Mouse (Mus musculus) gastrocnemius, postnatal 36 days (tissue): ENCODE measurements around the gene Slc4a8. TPM values are rescaled to one million over a fixed set of nuclear protein-coding genes. Genes with fewer than 3 reads are reported as not detected.

Experiments
- DNase-seq, 2 experiments: peaks; one replicate each; pipeline ENCODE4 v3.0.0; 2022
- intact Hi-C: fragments of 180-260 bp; cut with DNase I; formaldehyde crosslinking; loops from one replicate; pipeline ENCODE4 v1.15.1; 2025
- long read RNA-seq, 2 experiments: library from polyadenylated mRNA; stranded (forward); transcript quantifications; one replicate each; pipeline ENCODE4 v2.0.0; 2021
- total RNA-seq, 2 experiments: library from RNA; stranded (reverse); gene quantifications; 2 replicates each; pipeline ENCODE4 v1.2.3; 2021

Slc4a8 gene
- total RNA-seq: 1 to 10 TPM; 1.6 to 2.0 TPM
- long read RNA-seq, experiment 1, full-length matches to known transcripts: 1 of 3 reads
- long read RNA-seq, experiment 1, partial matches to known transcripts: 0 of 3 reads
- long read RNA-seq, experiment 1, other reads (novel, unspliced or antisense): 2 of 3 reads
- long read RNA-seq, experiment 2, partial matches to known transcripts: 0 of 1 reads
- long read RNA-seq, experiment 2, other reads (novel, unspliced or antisense): 1 of 1 reads

GRCm38 (mm10) chr15:100761419-100762185 lies at the start of gene Slc4a8:
Gene Slc4a8, plus strand, starts transcription at chr15:100761747.
- DNase-seq: peak; percentile 44 to 71
- intact Hi-C loops: loop anchor here (5.0 to 10.0 kb wide), 2 partner anchors 81 to 343 kb away; no protein-coding TSS in a partner anchor

DNA sequence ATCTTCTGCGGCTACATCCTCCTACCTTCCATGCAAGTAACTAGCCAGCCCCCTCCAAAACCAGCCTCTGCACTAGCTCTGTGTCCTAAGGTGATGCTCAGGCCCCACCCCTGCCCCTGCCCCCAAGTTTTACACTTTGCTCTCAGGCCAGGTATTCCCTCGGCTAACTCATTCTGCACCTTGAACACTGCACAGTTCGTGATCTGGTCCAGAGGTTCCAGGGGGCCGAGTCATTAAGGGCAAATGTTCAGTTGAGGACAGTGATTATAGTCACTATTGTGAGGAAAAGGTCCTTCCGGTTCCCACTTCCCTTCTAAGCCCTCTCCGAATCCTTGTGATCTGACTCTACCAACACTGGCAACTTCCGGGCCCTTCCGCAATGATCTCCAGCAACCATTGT lies 47.1 kb upstream of the Slc4a8 start:
- intact Hi-C loops: no loop called here
- no peak for DNase-seq

DNA sequence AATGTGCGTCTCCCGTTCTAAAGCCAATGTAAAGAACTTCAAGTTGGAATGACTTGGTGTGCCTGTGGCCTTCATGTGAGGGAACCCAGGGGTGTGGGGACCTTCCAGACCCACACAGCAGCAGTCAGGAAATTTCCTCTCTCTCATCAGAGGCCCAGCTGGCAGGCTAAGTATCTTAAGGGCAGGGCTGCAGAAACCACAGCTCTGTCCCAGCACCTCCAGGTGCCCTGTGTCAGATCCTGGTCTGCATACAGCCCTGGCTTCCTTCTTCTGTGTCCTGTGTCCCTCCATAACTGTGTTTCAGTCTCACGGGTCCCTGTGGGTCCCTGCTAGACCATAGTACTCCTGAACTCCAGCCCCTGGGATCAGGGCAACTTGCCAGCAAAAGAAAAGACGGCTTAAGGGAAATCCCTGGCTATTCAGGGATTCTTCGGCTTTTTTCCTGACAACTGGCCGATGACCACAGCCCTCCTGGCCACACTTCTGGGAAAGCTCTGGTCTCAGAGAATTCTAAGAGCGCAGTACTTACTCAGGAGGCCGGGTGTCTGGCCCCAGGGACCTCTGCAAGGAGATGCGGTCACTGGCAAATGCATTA lies 46.1 kb upstream of the Slc4a8 start:
- intact Hi-C loops: no loop called here
- DNase-seq: no peak

DNA sequence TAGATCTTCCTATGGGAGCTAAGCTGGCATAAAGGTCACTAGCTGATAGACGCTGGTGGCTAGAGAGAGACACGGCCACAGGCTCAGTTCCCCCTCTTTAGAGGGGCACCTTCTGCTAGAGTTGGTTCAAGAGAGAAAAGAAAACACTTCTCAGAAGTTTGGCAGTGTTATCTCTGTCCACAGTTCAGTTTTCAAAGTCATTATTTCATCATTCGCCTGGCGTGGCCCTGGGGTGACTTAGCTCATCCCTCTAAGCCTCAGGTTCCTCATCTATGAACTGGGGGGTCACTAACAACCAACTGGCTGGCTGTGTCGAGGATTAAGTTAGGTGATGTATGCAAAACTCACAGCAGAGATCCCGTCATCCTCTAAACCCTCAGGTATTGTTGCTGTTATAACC lies 43.6 kb upstream of the Slc4a8 start:
- DNase-seq: no peak
- intact Hi-C loops: no loop called here

DNA sequence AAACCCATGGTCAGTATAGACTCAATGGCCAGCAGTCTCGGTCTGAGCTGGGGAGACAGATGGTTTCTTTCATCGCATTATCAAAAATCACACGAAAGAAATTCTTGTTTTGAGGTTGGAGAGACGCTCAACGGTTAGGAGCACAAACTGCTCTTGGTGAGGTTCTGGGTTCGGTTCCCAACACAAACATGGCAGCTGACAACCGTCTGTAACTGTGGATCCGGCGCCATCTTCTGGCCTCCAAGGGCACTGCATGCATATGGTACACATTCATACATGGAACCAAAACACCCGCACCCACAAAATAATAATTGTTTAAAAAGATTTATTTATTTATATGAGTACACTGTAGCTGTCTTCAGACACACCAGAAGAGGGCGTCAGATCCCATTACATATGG lies 43.0 kb upstream of the Slc4a8 start:
- intact Hi-C loops: no loop called here
- DNase-seq: no peak

GRCm38 (mm10) chr15:100719217-100719616 lies 42.3 kb upstream of the Slc4a8 start:
- no peak for DNase-seq
- intact Hi-C loops: no loop called here

GRCm38 (mm10) chr15:100720066-100720465 lies 41.5 kb upstream of the Slc4a8 start:
- no peak for DNase-seq
- intact Hi-C loops: no loop called here

DNA sequence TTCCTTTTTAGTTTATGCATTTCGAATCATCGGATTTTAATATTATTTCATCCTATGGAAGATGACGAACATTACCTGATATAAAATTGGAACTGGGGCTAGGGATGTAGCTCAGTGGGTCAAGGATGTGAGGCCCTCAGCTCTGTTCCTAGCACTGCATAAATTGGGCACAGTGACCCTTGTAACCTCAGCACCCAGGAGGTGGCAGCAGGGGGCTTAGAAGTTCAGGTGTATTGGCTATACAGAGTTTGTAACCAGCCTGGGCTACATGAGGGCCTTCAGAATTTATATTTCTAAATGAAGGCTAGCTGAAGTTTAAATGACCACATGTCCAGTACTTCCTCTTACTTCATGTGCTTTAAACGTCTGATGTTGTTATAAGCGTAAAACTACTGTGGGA lies 40.1 kb upstream of the Slc4a8 start:
- DNase-seq: no peak
- intact Hi-C loops: no loop called here

DNA sequence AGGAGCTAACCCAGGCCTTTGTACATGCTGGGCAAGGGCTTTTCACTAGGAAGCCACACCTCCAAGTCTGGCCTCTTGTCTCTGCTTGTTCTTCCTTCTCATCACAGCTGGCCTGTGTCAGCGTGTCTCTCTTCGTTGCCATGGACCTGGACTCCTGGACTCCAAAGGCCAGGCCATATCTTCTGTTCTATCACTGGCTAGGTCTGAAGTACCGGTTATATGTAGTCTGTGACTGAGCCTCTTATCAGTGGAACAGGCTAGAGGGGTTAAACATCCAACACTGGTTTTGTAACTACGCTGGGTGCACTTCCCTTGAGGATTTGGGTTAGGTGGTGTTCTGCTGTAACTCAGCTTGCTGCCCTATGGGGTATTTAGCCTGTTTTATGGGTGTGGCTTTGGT lies 39.5 kb upstream of the Slc4a8 start:
- intact Hi-C loops: no loop called here
- no peak for DNase-seq

GRCm38 (mm10) chr15:100722564-100722963 lies 39.0 kb upstream of the Slc4a8 start:
- intact Hi-C loops: no loop called here
- DNase-seq: no peak

- intact Hi-C loops: no loop called here
- DNase-seq: no peak
Measured at GRCm38 (mm10) chr15:100723505-100723904, 38.0 kb upstream of the Slc4a8 start.

DNA sequence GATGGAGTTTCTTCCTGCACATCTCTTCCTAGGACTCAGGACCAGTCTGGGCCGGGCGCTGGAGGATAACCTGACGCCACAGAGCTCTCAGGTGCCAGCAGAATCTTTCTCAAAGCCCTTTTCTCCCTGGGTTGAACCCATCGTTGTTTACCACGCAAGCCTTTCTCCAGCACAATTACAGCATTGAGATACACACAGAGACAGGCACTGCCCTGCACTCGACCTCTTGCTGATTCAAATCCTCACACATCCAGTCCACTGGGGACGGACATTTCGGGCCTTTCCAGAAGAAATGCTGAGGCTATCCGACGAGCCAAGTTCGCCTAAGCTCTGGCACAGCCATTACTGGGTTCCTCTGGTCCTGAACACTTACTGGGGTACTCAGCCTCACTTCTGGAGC lies 34.8 kb upstream of the Slc4a8 start:
- intact Hi-C loops: no loop called here
- no peak for DNase-seq

DNA sequence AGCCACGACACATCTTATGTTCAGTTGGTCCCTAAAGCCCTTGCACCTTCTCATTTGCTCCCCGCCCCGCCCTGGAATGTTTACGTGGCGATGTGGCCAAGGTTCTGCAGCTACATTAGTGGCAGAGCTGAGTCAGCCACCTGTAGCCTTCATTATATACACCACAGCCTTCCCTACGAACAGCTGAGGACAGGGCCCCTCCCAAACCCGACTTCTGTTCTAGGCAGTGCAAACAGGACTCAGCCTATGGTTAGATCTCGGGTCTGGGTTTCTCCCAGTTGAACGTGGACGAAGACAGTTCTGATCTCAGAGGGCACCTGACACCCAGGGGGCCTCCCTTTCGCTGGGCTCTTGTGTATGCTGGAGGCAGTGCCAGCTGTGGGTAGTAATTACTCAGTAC lies 33.7 kb upstream of the Slc4a8 start:
- DNase-seq: no peak
- intact Hi-C loops: no loop called here

DNA sequence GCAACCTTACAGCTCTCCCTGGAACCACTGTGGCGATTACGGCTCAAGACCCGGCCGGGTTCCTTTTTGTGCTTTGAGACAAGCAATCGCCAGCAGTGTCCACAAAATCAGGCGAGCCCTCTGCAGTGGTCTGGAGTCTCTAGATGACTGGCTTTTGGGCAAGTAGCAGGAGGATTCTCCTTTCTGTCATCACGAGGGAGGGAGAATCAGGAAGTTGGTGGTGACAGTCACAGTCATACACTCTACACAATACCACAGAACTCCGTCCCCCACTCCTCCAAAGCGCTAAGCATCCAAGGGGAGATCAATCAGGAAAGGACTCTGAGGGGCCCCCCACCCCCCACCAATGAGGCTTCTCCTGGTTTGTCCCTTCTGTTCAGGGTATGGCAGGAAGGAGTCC lies 33.0 kb upstream of the Slc4a8 start:
- intact Hi-C loops: no loop called here
- no peak for DNase-seq

- intact Hi-C loops: no loop called here
- DNase-seq: no peak
Measured at GRCm38 (mm10) chr15:100729281-100729985, 32.1 kb upstream of the Slc4a8 start, which contains the start of gene Galnt6. Gene Galnt6, minus strand, starts transcription at chr15:100729376.

- no peak for DNase-seq
- intact Hi-C loops: no loop called here
Measured at GRCm38 (mm10) chr15:100731081-100731480, 30.5 kb upstream of the Slc4a8 start.

DNA sequence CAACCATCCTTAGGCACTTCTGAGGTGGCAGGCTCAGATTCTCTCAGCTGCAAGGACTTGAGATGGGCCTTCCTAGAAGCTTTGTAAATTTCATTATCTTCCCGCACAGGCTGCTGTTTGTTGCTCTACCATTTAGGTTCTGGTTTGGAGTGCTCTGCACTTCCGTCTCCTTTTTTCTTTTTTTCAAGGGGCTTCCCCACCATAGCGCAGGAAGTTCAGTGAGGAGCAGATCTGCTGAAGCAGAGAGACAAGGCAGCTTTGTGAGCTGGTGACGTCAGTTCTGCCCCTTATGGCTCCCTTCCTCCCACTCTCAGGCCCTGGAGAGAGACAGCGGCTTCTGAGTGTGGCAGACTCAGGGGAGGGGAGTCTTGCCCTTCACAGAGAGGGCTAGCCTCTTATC lies 29.0 kb upstream of the Slc4a8 start:
- intact Hi-C loops: no loop called here
- no peak for DNase-seq

DNA sequence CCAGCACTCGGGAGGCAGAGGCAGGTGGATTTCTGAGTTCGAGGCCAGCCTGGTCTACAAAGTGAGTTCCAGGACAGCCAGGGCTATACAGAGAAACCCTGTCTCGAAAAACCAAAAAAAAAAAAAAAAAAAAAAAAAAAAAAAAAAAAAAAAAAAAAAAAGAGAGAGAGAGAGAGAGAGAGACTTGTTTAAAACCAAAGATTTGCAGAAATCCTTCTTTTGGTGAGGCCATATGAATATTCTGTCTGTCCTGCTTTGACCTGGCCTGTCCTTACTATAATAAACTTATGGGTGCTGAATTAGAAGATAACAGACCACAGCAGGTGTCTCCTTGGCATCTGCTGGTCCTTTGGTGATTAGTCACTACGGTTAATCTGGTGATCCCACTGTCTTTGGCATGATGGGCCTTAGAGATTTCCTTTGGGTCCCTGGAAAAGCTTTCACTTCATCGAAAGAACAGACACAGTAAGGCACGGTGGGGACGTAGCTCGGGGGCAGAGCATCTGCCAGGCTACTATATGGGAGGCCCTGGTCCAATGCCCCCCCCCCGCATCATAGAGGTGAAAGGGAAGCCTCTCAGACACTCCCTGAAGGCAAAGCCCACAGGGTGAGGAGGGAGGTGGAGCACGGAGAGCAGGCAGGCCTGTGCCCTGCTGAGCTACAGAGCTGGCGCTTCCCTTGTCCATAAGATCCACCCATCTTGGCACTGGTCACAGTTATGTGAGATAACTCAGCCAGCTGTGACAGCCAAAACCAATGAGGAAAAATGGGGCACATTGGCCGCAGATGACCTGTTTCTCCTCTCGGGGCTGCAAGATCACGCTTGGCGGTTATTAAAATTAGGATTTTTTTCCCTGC lies 26.2 kb upstream of the Slc4a8 start:
- intact Hi-C loops: no loop called here
- DNase-seq: no peak

- intact Hi-C loops: no loop called here
- DNase-seq: no peak
Measured at GRCm38 (mm10) chr15:100735953-100736300, 25.6 kb upstream of the Slc4a8 start.

DNA sequence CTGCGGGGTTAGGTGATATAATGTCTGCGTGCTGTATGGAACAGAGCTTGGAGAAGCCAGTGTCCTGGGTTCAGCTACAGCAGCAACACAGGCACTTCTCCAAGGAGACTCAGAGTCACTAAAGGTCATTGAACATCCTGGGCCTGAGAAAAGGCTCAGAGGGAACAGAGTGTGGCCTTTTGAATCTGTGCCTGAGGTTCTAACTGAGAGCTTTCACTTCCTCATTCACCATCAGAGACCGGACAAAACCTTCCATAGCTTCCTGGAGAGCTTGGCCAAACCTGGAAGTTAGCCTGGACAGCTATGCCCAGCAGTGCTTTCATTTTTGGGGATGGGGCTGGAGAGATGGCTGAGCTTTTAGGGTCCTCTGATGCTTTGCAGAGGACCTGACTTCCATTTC lies 23.9 kb upstream of the Slc4a8 start:
- intact Hi-C loops: no loop called here

More for the DNA sequence above, 23.9 kb upstream of the Slc4a8 start:
- DNase-seq: no peak
